Mouse (Mus musculus): ENCODE measurements around the gene Rrp8. TPM values are rescaled to one million over a fixed set of nuclear protein-coding genes. Genes with fewer than 3 reads are reported as not detected.
A peak's percentile ranks its signal among the peaks of the same experiment; 100 is the strongest.

Rrp8 gene
- 25.3 and 26.3 TPM in 2 replicates for polyA plus RNA-seq (2015; fragmentation: Nextera tagmentation; extraction: Ambion mirVana)

- peak; percentile 5; the same call in 1 of the 2 replicates for ATAC-seq
- under 1% methylated on average over 30 of the region's 30 CpGs for WGBS
- Histone ChIP-seq H3K36me3 (ENCODE audit: control insufficient read depth, insufficient read depth) (peaks cover 11% of the 10 kb centered on the region), H3K9ac (replicated peaks; ENCODE audit: low read depth, low read length) (peak within 1 kb of the TSS; percentile 85), H3K27me3 (replicated peaks; ENCODE audit: control insufficient read depth, insufficient read depth, low read length) (no peaks in the 10 kb centered on the region), H3K27ac (ENCODE audit: low read length) (peak within 1 kb of the TSS; percentile 62), H3K4me2 (ENCODE audit: low read length) (peak within 1 kb of the TSS; percentile 87), H3K9me3 (ENCODE audit: control insufficient read depth, low read length) (no peaks in the 10 kb centered on the region), H3K4me1 (replicated peaks; ENCODE audit: control insufficient read depth, insufficient read depth, low read length) (peaks cover 22% of the 10 kb centered on the region), H3K4me3 (replicated peaks; ENCODE audit: low read length) (peak within 1 kb of the TSS; percentile 83)
Observed at GRCm38 (mm10) chr7:105736911-105737521, at the start of gene Rrp8. Gene Rrp8, minus strand, starts transcription at chr7:105737385.

- H3K9ac ChIP-seq (replicated peaks; ENCODE audit: low read depth, low read length), result peak overlapping the region; percentile 100
- peak overlapping the region; percentile 75 for H3K4me2 ChIP-seq (ENCODE audit: low read length)
- H3K36me3 ChIP-seq (ENCODE audit: control insufficient read depth, insufficient read depth), result peaks cover 8% of the 10 kb centered on the region
- peak overlapping the region; percentile 87 for H3K4me3 ChIP-seq (replicated peaks; ENCODE audit: low read length)
- no peaks in the 10 kb centered on the region for H3K27me3 ChIP-seq (replicated peaks; ENCODE audit: control insufficient read depth, insufficient read depth, low read length)
- 4% methylated on average over 20 of the region's 20 CpGs for WGBS
- peak overlapping the region; percentile 97 for H3K27ac ChIP-seq (ENCODE audit: low read length)
- ATAC-seq, result peak; percentile 80
- peaks cover 48% of the 10 kb centered on the region for H3K4me1 ChIP-seq (replicated peaks; ENCODE audit: control insufficient read depth, insufficient read depth, low read length)
- no peaks in the 10 kb centered on the region for H3K9me3 ChIP-seq (ENCODE audit: control insufficient read depth, low read length)
Observed at GRCm38 (mm10) chr7:105786506-105787284, 49.5 kb upstream of the Rrp8 start.

GRCm38 (mm10) chr7:105784556-105784955, 47.4 kb upstream of the Rrp8 start:
- peaks cover 19% of the 10 kb centered on the region for H3K36me3 ChIP-seq (ENCODE audit: control insufficient read depth, insufficient read depth)
- H3K4me2 ChIP-seq (ENCODE audit: low read length), result peak overlapping the region; percentile 75
- H3K4me3 ChIP-seq (replicated peaks; ENCODE audit: low read length), result peak overlapping the region; percentile 17; the same call in 1 of the 2 replicates
- H3K9ac ChIP-seq (replicated peaks; ENCODE audit: low read depth, low read length), result peak overlapping the region; percentile 23; the same call in 1 of the 2 replicates
- WGBS, result 16% methylated on average over 4 of the region's 4 CpGs
- peaks cover 51% of the 10 kb centered on the region for H3K4me1 ChIP-seq (replicated peaks; ENCODE audit: control insufficient read depth, insufficient read depth, low read length)
- no peaks in the 10 kb centered on the region for H3K9me3 ChIP-seq (ENCODE audit: control insufficient read depth, low read length)
- H3K27me3 ChIP-seq (replicated peaks; ENCODE audit: control insufficient read depth, insufficient read depth, low read length), result no peaks in the 10 kb centered on the region
- no peak overlapping the region for H3K27ac ChIP-seq (ENCODE audit: low read length)
- ATAC-seq, result no peak

GRCm38 (mm10) chr7:105783861-105784260, 46.7 kb upstream of the Rrp8 start:
- Histone ChIP-seq H3K4me3 (replicated peaks; ENCODE audit: low read length) (no peak overlapping the region; the same call in 1 of the 2 replicates), H3K4me2 (ENCODE audit: low read length) (peak overlapping the region; percentile 75), H3K27me3 (replicated peaks; ENCODE audit: control insufficient read depth, insufficient read depth, low read length) (no peaks in the 10 kb centered on the region), H3K9ac (replicated peaks; ENCODE audit: low read depth, low read length) (no peak overlapping the region), H3K36me3 (ENCODE audit: control insufficient read depth, insufficient read depth) (peaks cover 22% of the 10 kb centered on the region), H3K9me3 (ENCODE audit: control insufficient read depth, low read length) (no peaks in the 10 kb centered on the region), H3K4me1 (replicated peaks; ENCODE audit: control insufficient read depth, insufficient read depth, low read length) (peaks cover 58% of the 10 kb centered on the region), H3K27ac (ENCODE audit: low read length) (no peak overlapping the region)
- no peak for ATAC-seq
- 51% methylated on average over 4 of the region's 4 CpGs for WGBS

- peaks cover 25% of the 10 kb centered on the region for H3K36me3 ChIP-seq (ENCODE audit: control insufficient read depth, insufficient read depth)
- peak overlapping the region; percentile 58 for H3K27ac ChIP-seq (ENCODE audit: low read length)
- H3K4me1 ChIP-seq (replicated peaks; ENCODE audit: control insufficient read depth, insufficient read depth, low read length), result peaks cover 54% of the 10 kb centered on the region
- no peak overlapping the region for H3K4me3 ChIP-seq (replicated peaks; ENCODE audit: low read length)
- peak overlapping the region; percentile 23; the same call in 1 of the 2 replicates for H3K9ac ChIP-seq (replicated peaks; ENCODE audit: low read depth, low read length)
- no peaks in the 10 kb centered on the region for H3K27me3 ChIP-seq (replicated peaks; ENCODE audit: control insufficient read depth, insufficient read depth, low read length)
- H3K4me2 ChIP-seq (ENCODE audit: low read length), result peak overlapping the region; percentile 26; the same call in 1 of the 2 replicates
- no peaks in the 10 kb centered on the region for H3K9me3 ChIP-seq (ENCODE audit: control insufficient read depth, low read length)
- peak; percentile 64 for ATAC-seq
- WGBS, result 22% methylated on average over 4 of the region's 4 CpGs
Observed at GRCm38 (mm10) chr7:105778553-105779265, 41.5 kb upstream of the Rrp8 start.

GRCm38 (mm10) chr7:105777797-105778552, 40.8 kb upstream of the Rrp8 start:
- Histone ChIP-seq H3K4me2 (ENCODE audit: low read length) (peak overlapping the region; percentile 26), H3K9ac (replicated peaks; ENCODE audit: low read depth, low read length) (peak overlapping the region; percentile 13; the same call in 1 of the 2 replicates)
- WGBS, result 67% methylated on average over 13 of the region's 13 CpGs

GRCm38 (mm10) chr7:105777316-105777715, 40.1 kb upstream of the Rrp8 start:
- Histone ChIP-seq H3K9ac (replicated peaks; ENCODE audit: low read depth, low read length) (no peak overlapping the region), H3K4me1 (replicated peaks; ENCODE audit: control insufficient read depth, insufficient read depth, low read length) (peaks cover 41% of the 10 kb centered on the region)
- 90% methylated on average over 1 of the region's 1 CpGs for WGBS

More at GRCm38 (mm10) chr7:105777797-105778552, 40.8 kb upstream of the Rrp8 start:
- peak; percentile 17 for ATAC-seq
- no peaks in the 10 kb centered on the region for H3K27me3 ChIP-seq (replicated peaks; ENCODE audit: control insufficient read depth, insufficient read depth, low read length)
- H3K27ac ChIP-seq (ENCODE audit: low read length), result peak overlapping the region; percentile 58
- H3K4me1 ChIP-seq (replicated peaks; ENCODE audit: control insufficient read depth, insufficient read depth, low read length), result peaks cover 46% of the 10 kb centered on the region
- no peaks in the 10 kb centered on the region for H3K9me3 ChIP-seq (ENCODE audit: control insufficient read depth, low read length)
- no peak overlapping the region; the same call in 1 of the 2 replicates for H3K4me3 ChIP-seq (replicated peaks; ENCODE audit: low read length)
- peaks cover 27% of the 10 kb centered on the region for H3K36me3 ChIP-seq (ENCODE audit: control insufficient read depth, insufficient read depth)

GRCm38 (mm10) chr7:105776026-105776425, 38.8 kb upstream of the Rrp8 start:
- WGBS, result 89% methylated on average over 2 of the region's 2 CpGs
- ATAC-seq, result no peak
- Histone ChIP-seq H3K27me3 (replicated peaks; ENCODE audit: control insufficient read depth, insufficient read depth, low read length) (no peaks in the 10 kb centered on the region), H3K9me3 (ENCODE audit: control insufficient read depth, low read length) (no peaks in the 10 kb centered on the region), H3K9ac (replicated peaks; ENCODE audit: low read depth, low read length) (no peak overlapping the region), H3K36me3 (ENCODE audit: control insufficient read depth, insufficient read depth) (peaks cover 35% of the 10 kb centered on the region), H3K4me1 (replicated peaks; ENCODE audit: control insufficient read depth, insufficient read depth, low read length) (peaks cover 45% of the 10 kb centered on the region), H3K4me3 (replicated peaks; ENCODE audit: low read length) (no peak overlapping the region), H3K27ac (ENCODE audit: low read length) (no peak overlapping the region), H3K4me2 (ENCODE audit: low read length) (no peak overlapping the region)

More at GRCm38 (mm10) chr7:105777316-105777715, 40.1 kb upstream of the Rrp8 start:
- Histone ChIP-seq H3K36me3 (ENCODE audit: control insufficient read depth, insufficient read depth) (peaks cover 27% of the 10 kb centered on the region), H3K27me3 (replicated peaks; ENCODE audit: control insufficient read depth, insufficient read depth, low read length) (no peaks in the 10 kb centered on the region), H3K27ac (ENCODE audit: low read length) (no peak overlapping the region), H3K4me3 (replicated peaks; ENCODE audit: low read length) (no peak overlapping the region), H3K9me3 (ENCODE audit: control insufficient read depth, low read length) (no peaks in the 10 kb centered on the region), H3K4me2 (ENCODE audit: low read length) (no peak overlapping the region)
- ATAC-seq, result no peak
